Mouse (Mus musculus): ENCODE measurements around the gene Ostm1.

DNA sequence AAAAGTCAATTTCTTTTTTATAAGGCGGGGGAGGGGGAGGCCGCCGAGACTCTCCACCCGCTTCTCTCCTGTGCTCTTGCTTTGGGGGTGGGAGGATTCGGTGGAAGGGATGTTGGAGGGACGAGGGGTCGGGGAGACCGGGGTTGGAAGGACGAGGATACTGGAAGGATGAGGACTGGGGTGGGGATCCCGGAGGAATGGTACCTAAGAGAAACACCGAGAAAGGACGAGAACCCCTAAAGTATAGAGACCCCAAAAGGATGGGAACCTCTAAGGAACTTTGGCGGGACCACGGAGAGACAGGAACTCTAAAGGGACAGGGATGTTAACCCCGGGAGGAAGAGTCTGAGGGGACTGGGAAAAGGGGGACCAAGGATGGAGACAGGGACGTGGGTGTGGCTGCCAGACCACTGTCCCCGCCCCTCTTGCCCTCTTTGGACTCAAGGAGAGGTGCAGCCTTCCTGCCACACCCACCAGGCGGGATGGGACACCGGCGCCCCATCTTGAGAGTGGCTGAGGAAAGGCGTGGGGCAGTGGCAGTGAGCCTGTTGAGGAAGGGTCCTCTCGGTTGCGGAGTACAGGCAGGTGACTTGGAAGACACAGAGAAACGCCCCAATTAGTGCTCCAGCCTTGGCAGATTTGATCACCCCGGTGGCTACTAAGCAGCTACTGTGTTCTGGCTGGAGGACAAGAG, 8.5 kb downstream of the Ostm1 start:
- no peak for TF ChIP-seq POLR2A (IDR thresholded peaks at IDR 0.05; ENCODE audit: borderline replicate concordance, insufficient read depth, low read length)
- TF ChIP-seq CTCF (IDR thresholded peaks at IDR 0.05; ENCODE audit: borderline replicate concordance, insufficient read depth, low read depth, low read length) = no peak

Data from cerebellum, adult 2 months (tissue).